Mouse (Mus musculus) bone marrow, adult 2 months (tissue): ENCODE measurements around the gene Cfap43.

Source experiments
- CTCF ChIP-seq: fragments of 200-500 bp; IDR thresholded peaks from 2 replicates; pipeline ENCODE4 v1.5.1; 2011; ENCODE audit warnings: low read length, control low read depth; ENCODE audit not compliant: control insufficient read depth, insufficient read depth
- POLR2A ChIP-seq: fragments of 200-500 bp; IDR thresholded peaks from 2 replicates; pipeline ENCODE4 v1.6.1; 2011; ENCODE audit warnings: low read depth, mild to moderate bottlenecking, control low read depth, low read length, borderline replicate concordance; ENCODE audit not compliant: control insufficient read depth

- TF ChIP-seq POLR2A (no peak), CTCF (no peak)
Measured at GRCm38 (mm10) chr19:47905603-47906002, 13.5 kb downstream of the Cfap43 start.
